Mouse (Mus musculus) splenic B cell, adult 2 months (primary cell): ENCODE data around the gene Nmur2.

Experiments
- DNase-seq: peaks from one replicate; pipeline ENCODE4 v3.0.0-alpha.2; 2011; ENCODE audit warnings: low read depth, low spot score
- H3K27me3 ChIP-seq: 2 replicates; pipeline ENCODE4 v1.6.1; 2012; ENCODE audit warnings: mild to moderate bottlenecking, low read length, moderate library complexity, mixed read lengths; ENCODE audit not compliant: control insufficient read depth, poor library complexity, insufficient read depth, severe bottlenecking
- H3K36me3 ChIP-seq: 2 replicates; pipeline ENCODE4 v1.6.1; 2012; ENCODE audit warnings: mild to moderate bottlenecking, low read length, moderate library complexity, mixed read lengths; ENCODE audit not compliant: control insufficient read depth, poor library complexity, insufficient read depth, severe bottlenecking

The Nmur2 gene

DNA sequence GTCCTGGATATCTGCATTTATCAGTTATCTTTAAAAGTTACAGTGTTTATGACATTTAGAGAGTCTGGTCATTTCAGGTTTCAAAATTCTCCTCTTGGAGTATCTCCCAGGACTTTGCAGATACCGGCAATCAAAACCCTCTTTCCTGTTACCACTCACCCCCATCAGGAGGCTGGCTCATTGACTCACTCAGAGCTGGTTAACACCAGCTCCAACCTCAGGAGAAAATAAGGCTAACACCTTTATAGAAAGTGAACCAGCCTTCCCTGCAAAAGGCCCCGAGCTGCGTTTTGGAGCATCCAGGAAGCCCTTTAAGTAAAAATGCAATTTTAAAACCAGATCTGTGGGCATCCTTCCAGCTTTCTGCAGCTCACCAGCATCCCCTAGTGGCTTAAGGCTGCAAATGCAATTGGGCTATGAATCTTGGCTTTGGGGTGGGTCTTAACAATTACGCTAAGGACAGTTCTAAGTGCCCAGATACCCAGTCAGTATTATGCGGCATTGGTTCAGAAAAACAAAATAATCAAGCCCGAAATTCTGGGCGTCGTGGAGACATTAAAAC is 49.2 kb downstream of the Nmur2 start:
- no peaks in the 10 kb centered on the region for H3K27me3 ChIP-seq
- H3K36me3 ChIP-seq = no peaks in the 10 kb centered on the region
- DNase-seq = no peak

DNA sequence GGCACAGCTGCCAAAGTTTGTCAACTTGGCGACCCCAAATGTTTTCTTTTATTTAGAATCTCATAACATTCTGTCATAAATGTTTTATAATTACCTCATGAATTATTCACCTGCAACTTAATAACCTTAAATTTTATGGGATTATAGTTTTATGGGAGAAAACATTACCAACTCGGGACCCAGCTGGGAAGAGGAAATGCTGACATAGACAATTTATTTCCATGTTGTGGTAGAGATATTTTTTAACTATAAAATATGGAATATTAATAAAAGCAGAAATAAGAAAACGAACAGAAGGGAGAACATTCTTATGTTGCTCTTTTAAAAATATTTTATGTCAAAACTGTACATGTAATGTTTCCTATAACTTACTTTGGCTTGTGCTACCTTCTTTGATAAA is 56.2 kb downstream of the Nmur2 start:
- DNase-seq = no peak
- no peaks in the 10 kb centered on the region for H3K36me3 ChIP-seq
- no peaks in the 10 kb centered on the region; the same call in 1 of the 2 replicates for H3K27me3 ChIP-seq

DNA sequence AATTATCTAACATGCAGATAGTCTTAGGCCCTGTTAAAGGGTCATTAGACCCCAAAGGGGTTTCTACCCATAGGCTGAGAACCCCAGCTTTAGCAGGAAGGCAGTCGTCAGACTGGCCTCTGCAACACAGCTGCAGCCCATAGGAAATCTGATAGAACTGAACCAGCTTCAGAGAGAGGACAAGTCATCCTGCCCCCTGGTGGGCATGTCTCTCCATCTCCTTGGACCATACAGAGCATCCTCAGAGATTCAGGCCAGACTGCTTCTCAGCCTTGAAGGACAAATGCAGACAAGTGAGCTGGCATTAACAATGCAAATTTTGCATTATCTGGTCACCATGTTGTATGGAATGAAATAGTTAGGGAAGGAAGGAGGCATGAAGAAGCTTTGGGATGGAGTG is 59.2 kb downstream of the Nmur2 start:
- no peak for DNase-seq
- H3K36me3 ChIP-seq = no peaks in the 10 kb centered on the region

DNA sequence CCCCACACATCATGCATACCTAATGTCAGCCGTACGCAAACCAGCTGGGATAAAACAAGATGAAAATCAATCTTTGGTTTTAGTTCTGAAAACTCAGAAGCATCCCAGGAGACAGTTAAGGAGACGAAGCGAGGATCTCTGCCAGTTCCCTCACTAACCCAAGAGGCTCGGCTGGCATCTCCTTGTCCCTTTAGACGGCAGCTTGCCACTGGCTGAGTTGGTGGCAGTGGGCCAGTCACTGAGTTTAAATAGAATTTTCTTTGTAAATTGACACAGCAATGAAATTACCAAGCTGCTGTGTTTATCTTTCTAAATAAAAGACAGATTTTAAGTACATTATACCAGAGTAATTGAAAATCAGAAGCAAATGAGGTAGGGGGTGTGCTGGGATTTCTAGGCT is 62.7 kb downstream of the Nmur2 start:
- H3K36me3 ChIP-seq = no peaks in the 10 kb centered on the region
- no peaks in the 10 kb centered on the region; the same call in 1 of the 2 replicates for H3K27me3 ChIP-seq
- DNase-seq = no peak

More for the DNA sequence above, 59.2 kb downstream of the Nmur2 start:
- no peaks in the 10 kb centered on the region; the same call in 1 of the 2 replicates for H3K27me3 ChIP-seq
